Mouse (Mus musculus): ENCODE results near the gene Mthfd1.

GRCm38 (mm10) chr12:76297830-76298229 lies 42.7 kb downstream of the Mthfd1 start:
- no peak for TF ChIP-seq CTCF (IDR thresholded peaks at IDR 0.05; ENCODE audit: insufficient read depth, low read depth, low read length)
- TF ChIP-seq POLR2A (IDR thresholded peaks at IDR 0.05; ENCODE audit: insufficient read depth, low read depth, low read length): no peak
